Mouse (Mus musculus): ENCODE data around the gene Spaca6.

Spaca6 gene
- long read RNA-seq, experiment 1, full-length matches to known transcripts = 3 of 3 reads
- long read RNA-seq, experiment 1, partial matches to known transcripts = 0 of 3 reads
- long read RNA-seq, experiment 1, other reads (novel, unspliced or antisense) = 0 of 3 reads
- long read RNA-seq, experiment 2, partial matches to known transcripts = 0 of 2 reads
- long read RNA-seq, experiment 2, other reads (novel, unspliced or antisense) = 1 of 2 reads

DNA sequence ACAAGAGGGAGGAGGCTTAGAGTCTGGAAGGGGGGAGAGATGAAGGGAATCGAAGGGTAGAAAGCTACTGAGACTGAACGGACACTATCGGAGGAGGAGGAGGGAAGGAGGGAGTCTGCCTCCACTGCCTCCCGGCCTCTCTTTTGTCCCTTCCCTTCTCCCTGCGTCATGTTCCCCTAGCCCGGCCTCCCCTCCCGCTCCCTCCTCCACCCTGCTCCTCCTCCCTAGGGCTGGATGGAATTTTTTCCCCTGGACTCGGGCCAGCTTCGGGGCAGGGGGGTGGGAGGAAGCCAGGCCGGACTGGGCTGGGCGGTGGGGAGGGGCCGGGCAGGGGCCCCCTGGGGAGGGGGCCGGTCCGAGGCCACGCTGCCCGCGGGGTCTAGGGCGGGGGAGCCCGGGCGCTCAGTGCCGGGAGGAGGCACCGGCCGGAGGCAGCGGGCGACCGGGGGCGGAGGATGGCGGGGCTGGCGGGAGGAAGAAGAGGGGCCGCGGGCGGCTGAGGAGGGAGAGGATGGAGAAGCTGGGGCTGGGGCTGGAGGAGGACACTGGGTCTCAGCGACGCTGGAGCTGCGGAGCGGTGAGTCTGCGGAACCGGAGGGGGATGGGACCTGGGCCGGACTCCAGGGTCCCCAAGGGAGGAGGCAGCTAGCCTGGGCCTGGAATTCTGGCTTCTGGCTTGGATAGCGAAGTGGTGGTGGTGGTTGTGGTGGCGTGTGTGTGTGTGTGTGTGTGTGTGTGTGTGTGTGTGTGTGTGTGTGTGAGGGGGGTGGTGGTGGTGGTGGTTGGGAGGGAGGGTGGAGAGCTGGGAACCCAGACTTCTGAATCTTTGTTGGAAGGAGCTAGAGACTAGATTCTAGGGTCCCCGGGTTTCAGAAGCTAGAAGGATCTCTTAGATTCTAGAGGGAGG is at the start of gene Spaca6:
Gene Spaca6 (plus strand): TSS at position 408 of the 907 bp plus-strand sequence.
- intact Hi-C loops (cut with DNase I) = no loop called here

DNA sequence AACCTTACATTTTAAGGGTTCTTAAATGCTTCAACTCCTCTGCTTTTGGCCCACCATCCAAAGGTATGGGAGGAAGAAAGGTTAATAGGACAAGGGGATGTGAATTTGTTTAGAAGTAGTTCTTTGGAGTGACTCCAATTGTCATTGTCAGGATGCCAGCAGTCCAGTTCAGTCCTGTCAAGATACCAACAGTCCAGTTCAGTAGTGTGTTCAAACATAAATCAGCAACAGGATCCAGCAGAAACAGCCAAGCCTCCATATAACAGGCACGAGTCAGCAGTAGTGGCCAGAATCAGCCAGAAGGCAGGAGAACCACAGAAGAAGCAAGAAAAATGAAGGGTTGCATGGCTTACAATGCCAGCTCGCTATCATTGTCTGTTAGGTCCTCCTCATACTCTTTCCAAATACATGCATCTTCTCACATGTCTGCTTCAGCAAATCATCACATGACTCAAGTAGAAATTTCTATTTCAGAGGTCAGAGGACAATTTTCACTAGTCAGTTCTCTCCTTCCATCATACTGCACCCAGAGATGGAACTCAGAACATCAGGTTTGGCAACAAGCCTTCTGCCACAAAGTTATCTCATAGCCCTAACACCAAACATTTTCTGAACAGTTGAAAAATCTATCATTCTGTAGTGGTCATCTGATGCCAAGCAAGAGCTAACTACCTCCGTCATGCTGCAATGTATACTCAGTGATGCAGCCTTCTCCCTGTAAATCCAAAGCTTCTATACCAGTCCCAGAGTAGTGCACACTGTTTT is 35.9 kb upstream of the Spaca6 start:
- intact Hi-C loops (cut with DNase I) = no loop called here

DNA sequence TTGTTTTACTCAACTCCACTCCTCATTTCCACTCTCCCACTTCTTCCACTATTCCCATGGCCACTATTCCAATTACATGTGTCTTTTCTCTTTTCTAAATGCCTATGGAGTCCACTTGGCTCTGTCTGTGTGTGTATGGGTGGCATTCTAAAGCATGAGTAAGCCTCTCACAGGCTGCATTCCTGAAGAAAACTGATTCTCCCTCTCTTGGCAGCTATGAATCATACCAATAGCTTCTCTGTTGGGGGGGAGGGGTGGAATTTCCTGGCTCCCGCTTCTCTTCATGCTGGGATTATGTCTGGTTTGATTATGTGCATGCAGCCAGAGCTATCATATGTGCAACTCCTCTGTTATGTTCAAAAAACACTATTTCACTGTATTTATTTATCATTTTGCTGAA is 34.4 kb upstream of the Spaca6 start:
- intact Hi-C loops (cut with DNase I) = no loop called here

DNA sequence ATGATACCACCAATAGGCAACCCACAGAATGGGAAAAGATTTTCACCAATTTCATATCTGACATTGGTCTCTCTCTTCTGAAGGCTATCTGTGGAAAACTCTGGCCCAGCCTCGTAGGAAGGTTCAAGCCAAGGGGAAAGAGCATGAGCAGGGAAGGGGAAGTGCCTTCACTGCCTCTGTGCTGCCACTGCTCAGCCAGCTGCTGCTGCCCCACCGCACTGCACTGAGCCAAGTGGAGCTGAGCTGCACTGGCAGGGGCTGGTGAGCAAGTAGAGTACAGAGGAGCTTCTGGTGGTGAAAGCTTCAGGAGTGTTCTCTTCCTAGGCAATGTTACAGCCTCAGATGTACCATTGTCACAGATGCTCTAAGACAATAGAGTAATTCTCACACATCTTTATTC is 31.4 kb upstream of the Spaca6 start:
- intact Hi-C loops (cut with DNase I) = no loop called here

DNA sequence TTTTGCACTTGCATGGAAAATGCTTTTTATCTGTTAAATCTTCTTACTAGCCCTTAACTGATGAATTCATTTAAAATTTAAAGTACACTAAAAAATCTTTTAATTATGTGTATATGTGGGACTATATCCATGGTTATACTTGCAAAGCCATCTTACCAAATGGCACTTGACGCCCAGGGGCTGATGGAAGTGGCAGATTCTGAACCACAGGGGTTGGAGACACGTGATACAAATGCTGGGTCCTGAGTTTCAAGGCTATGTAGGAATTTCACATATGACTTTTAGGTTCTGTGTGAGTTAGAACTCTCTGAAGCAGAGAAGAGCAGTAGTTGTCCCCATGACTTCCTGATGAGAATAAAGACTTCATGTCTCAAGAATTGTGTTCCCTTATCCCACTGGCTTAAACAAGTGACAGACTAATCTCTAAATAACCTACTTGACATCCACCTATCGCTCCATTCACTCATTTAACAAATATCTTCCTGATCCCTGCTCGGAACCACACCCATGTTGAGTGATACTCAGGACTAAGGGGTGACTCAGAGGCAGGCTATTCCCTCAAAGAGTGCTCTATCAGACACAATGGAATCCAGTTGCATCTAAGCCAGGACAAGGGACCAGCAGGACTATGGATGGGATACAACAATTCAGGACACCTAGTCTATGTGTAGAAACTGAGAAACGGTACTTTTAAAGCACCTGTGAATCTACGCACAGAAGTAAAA is 3.2 kb upstream of the Spaca6 start:
- intact Hi-C loops (cut with DNase I) = no loop called here

DNA sequence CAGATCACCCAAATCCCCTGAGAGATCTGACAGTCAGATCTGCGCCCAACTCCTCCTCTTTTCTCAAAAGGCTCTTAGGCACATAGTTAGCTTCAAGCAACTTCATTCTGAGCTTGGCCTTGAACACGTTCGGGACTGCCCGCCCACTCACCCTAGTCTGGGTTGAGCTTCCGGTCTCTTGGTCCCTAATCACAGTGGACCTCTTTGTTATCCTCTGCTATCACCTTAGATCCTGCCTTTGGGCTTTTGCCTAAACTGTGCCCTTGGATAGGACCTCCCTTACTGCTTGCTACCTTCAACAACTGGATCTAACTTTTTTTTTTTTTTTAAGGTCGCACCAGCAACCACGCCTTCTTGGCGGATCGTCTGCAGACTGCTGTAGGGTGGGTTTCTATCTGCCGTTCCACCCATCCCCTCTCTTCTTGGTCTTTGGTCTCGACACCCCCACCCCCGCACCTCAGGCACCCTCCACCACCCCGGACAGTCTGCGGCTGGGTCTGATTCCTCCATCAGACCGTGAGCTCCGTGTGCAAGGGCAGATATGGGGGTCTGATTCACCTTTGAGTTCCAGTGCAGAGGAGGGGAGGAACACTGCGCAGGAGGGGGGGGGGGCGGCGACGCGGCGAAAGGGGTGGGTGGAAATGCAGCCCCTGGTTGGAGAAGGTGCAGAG is 902 bp upstream of the Spaca6 start:
- intact Hi-C loops (cut with DNase I) = no loop called here

DNA sequence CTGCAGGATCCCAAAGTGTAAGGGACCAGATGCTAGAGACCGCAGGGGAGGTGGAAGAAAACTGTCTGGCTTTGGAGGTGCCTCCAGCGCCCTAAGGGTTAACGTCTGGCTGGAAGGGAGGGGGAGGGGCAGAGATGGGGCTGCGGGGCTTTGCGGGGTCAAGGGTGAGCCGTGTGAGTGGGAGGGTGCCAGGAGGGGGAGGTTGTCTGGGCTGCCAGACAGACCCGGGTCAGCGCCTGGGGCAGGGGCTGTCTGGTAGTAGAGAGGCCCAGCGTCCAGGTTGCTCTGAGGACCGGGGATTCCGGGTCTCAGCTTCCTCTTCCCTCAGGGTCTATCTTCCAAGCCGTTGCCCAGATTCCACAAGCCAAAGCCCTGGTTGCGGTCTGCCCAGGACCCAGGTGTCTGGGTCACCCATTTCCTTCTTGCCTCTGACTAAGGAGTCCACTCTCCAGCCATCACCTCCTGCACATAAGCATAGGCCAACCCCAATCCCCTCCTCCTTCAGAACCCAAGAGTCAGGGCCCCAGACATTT is 766 bp downstream of the Spaca6 start:
- intact Hi-C loops (cut with DNase I) = no loop called here

DNA sequence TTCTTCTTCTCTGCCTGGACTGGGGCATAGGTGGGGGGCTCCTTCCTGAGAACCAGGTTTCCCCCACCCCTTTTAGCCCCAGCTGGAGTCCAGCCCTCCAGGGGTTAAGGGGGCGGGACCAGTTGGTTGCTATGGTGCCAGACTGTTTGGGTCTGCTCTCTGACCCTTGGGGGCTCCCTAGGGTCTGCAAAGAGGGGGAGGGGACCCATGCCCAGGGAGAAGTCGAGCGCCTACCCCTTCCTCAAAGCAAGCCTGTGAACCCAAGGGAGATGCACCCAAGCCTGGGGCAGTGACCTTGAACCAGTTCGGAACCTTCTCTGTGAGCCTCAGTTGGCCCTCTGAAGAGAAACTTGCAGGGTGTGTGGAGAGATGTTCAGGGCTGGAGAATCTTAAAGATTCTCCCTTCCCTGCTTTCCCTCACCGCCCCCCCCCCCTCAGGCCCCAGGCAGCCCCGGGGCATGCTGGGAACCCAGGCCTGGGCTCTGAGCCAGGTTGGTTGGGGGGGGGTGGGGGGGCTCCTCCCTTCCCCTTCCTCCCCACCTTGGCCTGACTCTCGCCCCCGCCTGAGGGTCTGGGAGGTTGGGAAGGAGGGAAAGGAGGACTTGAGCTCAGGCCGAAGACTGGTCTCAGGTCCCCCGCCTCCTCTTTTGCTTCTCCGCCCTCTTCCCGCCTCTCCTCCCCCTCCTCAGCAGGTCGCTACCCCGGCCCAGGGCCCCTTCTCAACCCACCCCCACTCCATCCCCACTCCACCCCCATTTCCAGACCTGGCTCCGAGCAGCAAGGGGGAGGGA is 1.4 kb downstream of the Spaca6 start:
- intact Hi-C loops (cut with DNase I) = no loop called here

DNA sequence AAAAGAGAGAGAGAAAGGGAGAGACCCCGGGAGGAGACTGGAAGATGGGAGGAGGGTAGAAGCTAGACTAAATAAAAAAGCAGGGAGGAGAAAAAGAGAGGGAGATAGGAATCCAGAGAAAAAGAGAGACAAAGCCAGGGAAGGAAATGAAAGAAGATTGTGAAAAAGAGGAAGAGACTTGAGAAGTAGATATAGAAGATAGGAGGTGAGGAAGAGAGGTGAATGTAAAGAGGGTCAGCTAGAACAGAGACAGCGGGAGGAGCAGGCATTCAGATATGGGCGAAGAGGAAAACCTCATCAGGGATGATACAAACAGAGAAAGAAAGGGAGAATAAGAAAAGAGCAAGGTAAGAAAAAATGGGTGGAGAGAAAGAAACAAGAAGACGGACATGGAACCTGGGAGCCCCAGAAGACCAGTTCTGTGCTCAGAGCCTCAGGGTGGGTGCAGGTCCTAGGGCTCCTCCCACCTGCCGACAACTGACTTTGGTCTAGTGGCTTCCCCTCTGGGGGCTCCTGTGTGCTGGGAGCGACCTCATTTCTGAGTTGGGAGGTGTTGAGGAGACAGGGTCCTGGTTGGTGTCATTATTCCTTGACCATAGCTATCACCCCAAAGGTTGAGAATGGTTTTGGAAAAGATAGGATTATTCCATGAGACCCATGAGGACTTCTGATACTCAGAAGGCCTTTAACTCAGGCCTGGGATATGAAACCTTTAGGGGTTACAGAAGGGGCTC is 2.3 kb downstream of the Spaca6 start:
- intact Hi-C loops (cut with DNase I) = no loop called here

DNA sequence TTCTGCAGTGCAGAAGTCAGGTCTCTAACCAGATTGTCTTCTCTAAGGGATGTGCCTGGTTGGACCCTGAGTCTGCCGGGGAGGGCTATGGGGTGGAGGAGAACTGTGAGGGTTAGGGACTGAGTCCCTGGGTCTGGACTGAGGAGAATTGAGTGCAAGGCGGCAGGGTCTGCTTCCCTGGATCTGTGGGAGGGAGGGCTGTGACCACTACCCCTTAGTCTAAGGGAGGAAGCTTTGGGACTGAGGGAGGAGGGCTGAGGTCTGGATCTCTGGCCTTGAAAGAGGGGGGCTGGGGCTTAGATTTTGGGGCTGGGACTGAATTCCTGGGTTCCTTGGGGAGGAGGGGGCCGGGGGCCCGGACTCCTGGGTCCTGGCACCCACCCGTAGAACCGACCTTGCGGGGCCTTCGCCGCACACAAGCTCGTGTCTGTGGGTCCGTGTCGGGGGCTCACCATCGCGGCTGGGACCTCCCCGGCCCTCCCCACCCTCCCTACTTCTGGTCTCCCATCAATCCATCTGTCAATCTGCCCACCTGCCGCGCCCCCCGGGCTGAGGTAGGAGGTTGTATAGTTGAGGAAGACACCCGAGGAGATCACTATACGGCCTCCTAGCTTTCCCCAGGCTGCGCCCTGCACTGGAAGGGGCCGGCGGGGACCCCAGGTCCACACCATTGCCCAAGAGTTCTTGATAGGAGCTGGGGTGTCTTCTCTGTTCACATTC is 3.0 kb downstream of the Spaca6 start:
- intact Hi-C loops (cut with DNase I) = loop anchor here (10.0 kb wide), 1 partner anchor 205 kb away; the partner anchor contains the start of gene Lnpep

DNA sequence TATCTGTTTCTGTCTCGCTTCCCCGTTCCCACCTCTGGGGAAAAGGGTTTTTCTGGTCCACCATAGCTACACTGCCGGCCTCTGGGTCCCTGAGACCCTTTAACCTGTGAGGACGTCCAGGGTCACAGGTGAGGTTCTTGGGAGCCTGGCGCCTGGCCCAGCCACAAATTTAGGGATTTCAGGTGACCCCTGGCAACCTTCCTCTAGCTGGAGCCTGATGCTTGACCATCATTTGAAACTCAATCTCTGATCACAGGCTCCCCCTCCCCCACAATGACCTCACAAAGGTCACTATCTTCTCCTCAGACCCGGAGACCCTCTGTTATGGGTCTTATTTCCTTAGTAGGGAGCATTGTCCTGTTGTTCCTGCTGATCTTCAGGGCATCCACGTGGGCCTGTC is 3.8 kb downstream of the Spaca6 start:
- intact Hi-C loops (cut with DNase I) = loop anchor here (10.0 kb wide), 1 partner anchor 206 kb away; the partner anchor contains the start of gene Lnpep

DNA sequence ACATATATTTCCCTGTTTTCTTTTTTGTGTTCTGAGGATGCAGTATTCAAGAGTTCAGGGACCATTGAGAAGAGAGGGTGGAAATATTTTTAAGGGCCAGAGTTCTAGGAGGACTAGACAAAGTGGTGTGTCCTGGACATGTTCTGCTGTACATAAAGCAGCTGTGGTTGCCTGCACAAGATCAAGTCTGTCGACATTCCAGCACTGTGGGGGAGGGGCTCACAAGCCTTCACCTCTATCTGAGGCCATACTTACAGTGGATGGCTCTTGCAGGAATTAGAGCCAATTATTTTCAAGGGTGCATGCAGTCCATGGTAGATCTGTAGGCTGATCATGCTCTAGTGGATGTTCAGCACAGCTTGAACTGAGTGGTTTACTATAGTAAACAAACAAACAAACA is 7.9 kb downstream of the Spaca6 start:
- intact Hi-C loops (cut with DNase I) = loop anchor here (5.0 to 10.0 kb wide), 2 partner anchors 68 to 210 kb away; partner anchors contain the start of gene Lnpep

DNA sequence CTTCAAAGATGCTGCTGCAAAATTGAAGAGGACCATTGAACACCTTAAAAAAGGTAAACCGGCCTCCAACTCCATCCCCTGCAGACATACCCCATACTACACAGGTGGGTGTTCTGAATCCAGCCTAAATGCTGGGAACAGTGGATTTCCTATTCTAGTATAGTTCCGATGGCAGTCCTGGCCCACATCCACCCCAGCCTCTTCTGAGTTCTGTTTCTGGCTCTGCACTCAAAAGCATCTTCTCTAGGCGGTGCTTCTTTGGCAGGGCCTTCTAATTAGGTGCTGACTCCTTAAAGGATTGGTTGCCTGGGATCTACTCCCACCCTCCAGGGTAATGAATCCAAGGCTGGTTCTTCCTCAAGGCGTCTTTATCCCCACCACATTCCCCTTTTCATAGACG is 9.1 kb downstream of the Spaca6 start:
- intact Hi-C loops (cut with DNase I) = loop anchor here (5.0 to 10.0 kb wide), 2 partner anchors 69 to 211 kb away; partner anchors contain the start of gene Lnpep

DNA sequence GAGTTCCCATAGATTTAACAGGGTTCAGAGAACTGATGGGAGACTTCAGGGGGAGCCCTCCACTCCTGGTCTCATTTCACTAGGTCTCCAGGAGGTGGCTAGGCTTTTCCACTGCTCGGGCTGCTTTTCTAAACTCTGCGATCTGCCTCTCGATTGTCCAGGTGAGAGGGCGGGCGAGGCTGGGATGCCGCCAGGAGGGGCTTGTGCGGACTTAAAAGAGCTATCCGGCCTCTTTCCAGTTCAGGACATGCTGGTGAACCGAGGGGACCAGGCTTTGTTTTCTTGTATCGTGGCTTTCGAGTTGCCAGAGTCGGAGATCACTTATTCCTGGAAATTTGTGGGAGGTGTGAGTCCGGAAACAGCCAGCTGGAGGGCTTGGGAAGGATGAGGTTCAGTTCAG is 10.5 kb downstream of the Spaca6 start:
- intact Hi-C loops (cut with DNase I) = loop anchor here (5.0 to 10.0 kb wide), 2 partner anchors 70 to 213 kb away; partner anchors contain the start of gene Lnpep

DNA sequence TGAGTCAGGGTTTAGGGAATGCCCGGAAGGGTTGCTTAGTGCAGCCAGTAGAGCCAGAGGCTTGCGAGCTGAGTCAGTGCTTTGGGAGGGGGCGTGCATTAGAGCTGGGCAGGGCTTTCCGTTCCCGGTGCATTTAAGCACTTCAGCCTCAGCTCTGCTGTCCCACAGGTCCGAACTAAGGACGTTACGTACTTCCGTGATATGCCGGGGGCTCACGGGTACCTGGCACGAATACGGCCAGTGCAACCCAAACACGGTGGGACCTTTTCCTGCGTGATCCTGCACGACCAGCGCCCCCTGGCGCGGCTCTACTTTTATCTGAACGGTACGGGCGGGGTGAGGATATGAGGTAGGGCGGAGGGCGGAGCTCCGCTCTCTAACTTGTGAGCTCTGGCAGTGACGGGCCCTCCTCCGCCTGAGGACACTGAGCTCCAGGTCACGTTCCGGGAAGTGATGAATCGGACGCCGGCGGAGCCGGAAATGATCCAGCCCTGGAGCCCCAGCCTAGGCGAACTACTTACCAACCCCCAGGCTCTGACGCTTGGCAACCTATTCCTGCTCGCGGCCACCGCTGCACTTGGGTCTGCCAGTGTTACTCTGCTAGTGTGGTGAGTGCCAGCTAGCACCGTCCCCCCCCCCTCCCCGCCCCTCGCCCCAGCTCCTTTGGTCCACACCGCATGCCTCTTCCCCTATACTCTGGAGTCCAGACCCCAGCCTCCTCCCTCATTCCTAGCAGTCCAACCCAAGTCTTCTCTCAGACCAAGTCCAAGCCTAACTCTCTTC is 11.2 kb downstream of the Spaca6 start:
- intact Hi-C loops (cut with DNase I) = loop anchor here (5.0 to 10.0 kb wide), 2 partner anchors 71 to 213 kb away; partner anchors contain the start of gene Lnpep

DNA sequence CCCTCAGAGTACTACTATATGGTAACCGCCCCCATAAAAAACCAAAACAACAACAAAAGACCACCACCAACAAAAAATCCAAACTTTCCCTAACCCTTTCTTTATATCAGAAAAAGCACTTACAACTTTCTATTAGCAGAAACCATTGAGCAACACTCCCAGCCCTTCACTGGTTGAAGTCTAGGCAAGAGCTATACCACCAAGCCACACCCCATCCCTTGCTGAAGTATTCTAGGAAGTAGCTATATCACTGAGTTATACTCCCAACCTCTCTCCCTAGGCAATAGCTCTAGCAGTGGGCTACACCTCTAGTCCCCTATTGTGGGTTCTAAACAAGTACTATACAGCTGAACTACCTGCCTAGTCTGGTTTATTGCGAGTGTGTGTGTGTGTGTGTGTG is 12.3 kb downstream of the Spaca6 start:
- intact Hi-C loops (cut with DNase I) = loop anchor here (5.0 to 10.0 kb wide), 2 partner anchors 72 to 214 kb away; partner anchors contain the start of gene Lnpep

DNA sequence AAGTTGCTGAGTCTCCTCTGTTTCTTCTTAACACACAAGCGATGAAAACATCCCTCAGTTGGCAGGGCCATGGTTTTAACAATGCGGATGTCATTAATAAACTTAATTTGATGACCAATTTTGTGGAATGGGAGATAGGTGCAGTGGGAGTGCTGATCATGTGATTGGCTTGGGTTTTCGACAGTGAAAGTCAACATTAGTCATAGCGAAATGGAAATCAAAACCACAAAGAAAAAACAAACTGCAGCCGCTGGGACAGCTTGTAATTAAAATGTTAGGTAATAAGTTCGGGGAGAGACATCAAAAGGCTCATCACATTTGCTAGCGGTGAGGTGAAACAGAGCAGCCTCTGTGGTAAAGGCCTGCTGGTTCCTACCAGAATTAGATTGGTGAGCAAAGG is 13.8 kb downstream of the Spaca6 start:
- intact Hi-C loops (cut with DNase I) = no loop called here
